Mouse (Mus musculus) limb, embryonic 12.5 days (tissue): ENCODE results near the gene Popdc2. TPM values are rescaled to one million over a fixed set of nuclear protein-coding genes. Genes with fewer than 3 reads are reported as not detected.

Experiments used
- ATAC-seq: fragments of 200-750 bp; cut with Nextera tagmentation; 2 replicates; pipeline ENCODE4 v1.8.0; 2017; ENCODE audit warnings: low read depth, moderate TSS enrichment; ENCODE audit not compliant: insufficient number of reproducible peaks, insufficient read depth, low FRiP score, low TSS enrichment
- H3K27ac ChIP-seq: fragments of 300-500 bp; sonication (generic); 2 replicates; pipeline ENCODE4 v1.5.1; 2016; ENCODE audit warnings: mild to moderate bottlenecking, moderate library complexity
- H3K27me3 ChIP-seq: fragments of 300-500 bp; sonication (generic); 2 replicates; pipeline ENCODE4 v1.6.1; 2016; ENCODE audit warnings: mild to moderate bottlenecking, moderate library complexity
- H3K36me3 ChIP-seq: fragments of 300-500 bp; sonication (generic); 2 replicates; pipeline ENCODE4 v1.6.1; 2016; ENCODE audit warnings: mild to moderate bottlenecking, moderate library complexity
- H3K4me1 ChIP-seq: fragments of 300-500 bp; sonication (generic); replicated peaks from 2 replicates; pipeline ENCODE4 v1.6.1; 2016
- H3K4me2 ChIP-seq: fragments of 300-500 bp; sonication (generic); 2 replicates; pipeline ENCODE4 v1.6.1; 2016; ENCODE audit warnings: mild to moderate bottlenecking, moderate library complexity
- H3K4me3 ChIP-seq: fragments of 300-500 bp; sonication (generic); replicated peaks from 2 replicates; pipeline ENCODE4 v1.5.1; 2016; ENCODE audit warnings: mild to moderate bottlenecking
- H3K9ac ChIP-seq: fragments of 300-500 bp; sonication (generic); replicated peaks from 2 replicates; pipeline ENCODE4 v1.6.1; 2016; ENCODE audit warnings: mild to moderate bottlenecking, moderate library complexity
- H3K9me3 ChIP-seq: fragments of 300-500 bp; sonication (generic); 2 replicates; pipeline ENCODE4 v1.6.1; 2016; ENCODE audit warnings: mild to moderate bottlenecking, moderate library complexity
- WGBS: fragments of 180-500 bp; shearing (Covaris S2); methylation state at CpG from one replicate; pipeline ENCODE4 v1.1.7; 2016; 5-methylcytosine and 5-hydroxymethylcytosine counted together
- polyA plus RNA-seq: library from polyadenylated mRNA; unstranded; fragments of >200 nt; fragmentation: Nextera tagmentation; extraction: Ambion mirVana; gene quantifications from 2 replicates; pipeline ENCODE4 v1.2.1, GENCODE M21; 2016

Gene Popdc2
- polyA plus RNA-seq, 1 experiment from 2014 or later: 0.70 TPM

GRCm38 (mm10) chr16:38379088-38379487 lies 17.1 kb downstream of the Popdc2 start:
- Histone ChIP-seq H3K4me3 (no peak overlapping the region), H3K9ac (no peak overlapping the region), H3K36me3 (no peaks in the 10 kb centered on the region), H3K4me1 (peaks cover 15% of the 10 kb centered on the region), H3K9me3 (no peaks in the 10 kb centered on the region), H3K27me3 (no peaks in the 10 kb centered on the region), H3K27ac (no peak overlapping the region), H3K4me2 (no peak overlapping the region)
- ATAC-seq: no peak
- 24% methylated on average over 6 of the region's 6 CpGs for WGBS

- no peak overlapping the region for H3K4me3 ChIP-seq
- no peak overlapping the region for H3K4me2 ChIP-seq
- H3K27ac ChIP-seq: no peak overlapping the region
- peaks cover 15% of the 10 kb centered on the region for H3K4me1 ChIP-seq
- ATAC-seq: no peak
- no peak overlapping the region for H3K9ac ChIP-seq
- H3K36me3 ChIP-seq: no peaks in the 10 kb centered on the region
- WGBS: 27% methylated on average over 3 of the region's 3 CpGs
- H3K27me3 ChIP-seq: no peaks in the 10 kb centered on the region
- H3K9me3 ChIP-seq: no peaks in the 10 kb centered on the region
Measured at GRCm38 (mm10) chr16:38379493-38379892, 17.5 kb downstream of the Popdc2 start.

- no peaks in the 10 kb centered on the region for H3K9me3 ChIP-seq
- no peaks in the 10 kb centered on the region for H3K27me3 ChIP-seq
- H3K27ac ChIP-seq: no peak overlapping the region
- no peak overlapping the region for H3K4me3 ChIP-seq
- H3K36me3 ChIP-seq: no peaks in the 10 kb centered on the region
- 94% methylated on average over 3 of the region's 3 CpGs for WGBS
- H3K4me1 ChIP-seq: peaks cover 15% of the 10 kb centered on the region
- H3K4me2 ChIP-seq: no peak overlapping the region
- no peak for ATAC-seq
- no peak overlapping the region for H3K9ac ChIP-seq
Measured at GRCm38 (mm10) chr16:38379926-38380325, 17.9 kb downstream of the Popdc2 start.

DNA sequence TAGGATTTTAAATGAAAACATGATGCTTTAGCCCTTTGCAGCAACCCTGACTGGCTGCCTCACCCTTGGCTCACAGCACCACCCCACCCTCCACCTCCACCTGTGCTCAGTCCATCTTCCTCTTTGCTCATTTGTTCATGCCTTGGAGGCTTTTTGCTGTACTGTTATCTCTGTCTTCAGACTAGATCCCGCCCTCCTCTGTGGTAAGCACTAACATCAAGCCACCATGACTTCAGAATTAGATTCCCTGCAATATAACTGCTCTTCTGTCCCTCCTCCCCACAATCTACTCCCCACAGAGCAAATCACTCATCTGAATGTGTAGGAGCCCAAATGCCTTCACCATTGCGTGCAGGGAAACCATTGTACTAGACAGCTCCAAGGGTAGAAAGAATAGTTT lies 21.7 kb downstream of the Popdc2 start:
- Histone ChIP-seq H3K4me2 (no peak overlapping the region), H3K9ac (no peak overlapping the region), H3K36me3 (no peaks in the 10 kb centered on the region), H3K27me3 (no peaks in the 10 kb centered on the region), H3K4me1 (0 out of 2 replicates have a peak, but pooled peaks cover 2% of the 10 kb centered on the region), H3K27ac (no peak overlapping the region), H3K9me3 (no peaks in the 10 kb centered on the region), H3K4me3 (no peak overlapping the region)
- no peak for ATAC-seq
- 72% methylated on average over 2 of the region's 2 CpGs for WGBS

DNA sequence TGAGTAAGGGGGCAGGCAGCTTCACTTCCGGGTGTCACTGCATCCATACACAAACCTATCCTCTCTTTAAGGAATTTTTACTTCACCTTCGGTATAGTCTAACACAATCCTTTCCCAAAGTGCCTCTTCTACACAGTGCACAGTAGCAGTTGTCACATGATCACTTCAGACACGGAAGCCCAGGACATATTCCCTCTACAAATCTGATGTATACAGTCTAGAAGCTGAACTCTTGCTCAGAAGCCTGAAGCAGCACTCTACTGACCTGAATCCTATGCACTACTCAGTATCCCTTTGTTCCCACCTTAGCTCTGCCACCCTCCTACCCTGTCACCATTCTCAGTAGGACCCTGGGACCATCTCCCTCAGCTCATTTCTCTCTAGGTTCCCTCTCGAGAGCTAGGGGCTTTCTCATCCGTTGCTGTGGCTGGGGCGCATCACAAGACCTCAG lies 23.2 kb downstream of the Popdc2 start:
- WGBS: 89% methylated on average over 6 of the region's 6 CpGs
- H3K9ac ChIP-seq: no peak overlapping the region
- H3K27ac ChIP-seq: no peak overlapping the region
- no peak; the same call in 1 of the 2 replicates for ATAC-seq
- H3K4me2 ChIP-seq: no peak overlapping the region
- no peaks in the 10 kb centered on the region for H3K4me1 ChIP-seq
- no peaks in the 10 kb centered on the region for H3K27me3 ChIP-seq
- no peak overlapping the region for H3K4me3 ChIP-seq
- H3K9me3 ChIP-seq: no peaks in the 10 kb centered on the region
- H3K36me3 ChIP-seq: no peaks in the 10 kb centered on the region

- Histone ChIP-seq H3K36me3 (no peaks in the 10 kb centered on the region), H3K9ac (no peak overlapping the region), H3K27ac (no peak overlapping the region), H3K27me3 (no peaks in the 10 kb centered on the region), H3K4me1 (no peaks in the 10 kb centered on the region), H3K4me3 (no peak overlapping the region), H3K9me3 (no peaks in the 10 kb centered on the region), H3K4me2 (no peak overlapping the region)
- 91% methylated on average over 4 of the region's 4 CpGs for WGBS
- no peak for ATAC-seq
Measured at GRCm38 (mm10) chr16:38385700-38386099, 23.7 kb downstream of the Popdc2 start.

DNA sequence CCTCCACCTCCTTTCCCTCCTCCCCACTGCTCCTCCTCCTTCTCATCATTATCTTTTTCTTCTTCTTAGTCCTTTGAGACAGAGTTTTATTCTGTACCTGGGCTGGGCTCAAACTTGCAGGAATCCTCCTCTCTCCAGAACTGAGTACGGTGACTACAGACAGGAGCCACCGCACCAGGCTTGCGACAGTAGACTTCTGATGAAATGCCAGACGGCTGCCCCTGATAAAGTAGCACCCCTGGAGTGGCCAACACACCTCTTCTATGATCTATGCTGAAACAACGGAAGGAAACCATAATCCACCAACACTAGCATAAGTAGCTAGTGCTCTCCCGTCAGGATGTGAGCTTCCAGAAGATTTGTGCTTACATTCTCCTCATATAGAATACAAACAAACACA lies 25.4 kb downstream of the Popdc2 start:
- whole genome bisulfite sequencing: 82% methylated on average over 6 of the region's 6 CpGs
- Histone ChIP-seq H3K4me3 (no peak overlapping the region), H3K4me1 (no peaks in the 10 kb centered on the region)

DNA sequence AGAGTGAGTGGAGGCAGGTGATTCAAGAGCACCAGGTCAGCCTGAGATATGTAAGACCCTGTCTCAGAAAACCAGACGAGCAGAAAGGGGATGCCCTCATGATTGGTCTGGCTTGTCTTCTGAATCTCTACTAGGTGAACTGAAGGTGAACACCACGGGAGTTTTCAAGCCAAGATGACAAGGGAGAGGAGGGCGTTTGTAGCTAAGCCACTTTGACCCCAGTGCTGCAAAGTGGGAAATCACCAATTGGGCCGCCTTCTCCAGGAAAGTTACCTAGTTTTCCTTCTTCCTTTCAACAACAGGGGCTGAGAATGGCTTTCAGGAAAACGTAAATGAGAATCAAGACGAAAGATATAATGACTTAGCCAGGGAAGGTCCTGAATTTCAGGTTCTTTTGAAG lies 26.7 kb downstream of the Popdc2 start:
- no peak overlapping the region for H3K4me2 ChIP-seq
- no peak overlapping the region for H3K27ac ChIP-seq
- H3K9me3 ChIP-seq: no peaks in the 10 kb centered on the region
- 76% methylated on average over 6 of the region's 6 CpGs for WGBS
- ATAC-seq: no peak
- no peaks in the 10 kb centered on the region for H3K27me3 ChIP-seq
- no peaks in the 10 kb centered on the region for H3K4me1 ChIP-seq
- H3K4me3 ChIP-seq: no peak overlapping the region
- H3K36me3 ChIP-seq: no peaks in the 10 kb centered on the region
- H3K9ac ChIP-seq: no peak overlapping the region

More for the DNA sequence above, 25.4 kb downstream of the Popdc2 start:
- Histone ChIP-seq H3K9ac (no peak overlapping the region), H3K4me2 (no peak overlapping the region), H3K27me3 (no peaks in the 10 kb centered on the region), H3K36me3 (no peaks in the 10 kb centered on the region), H3K9me3 (no peaks in the 10 kb centered on the region), H3K27ac (no peak overlapping the region)
- ATAC-seq: no peak

DNA sequence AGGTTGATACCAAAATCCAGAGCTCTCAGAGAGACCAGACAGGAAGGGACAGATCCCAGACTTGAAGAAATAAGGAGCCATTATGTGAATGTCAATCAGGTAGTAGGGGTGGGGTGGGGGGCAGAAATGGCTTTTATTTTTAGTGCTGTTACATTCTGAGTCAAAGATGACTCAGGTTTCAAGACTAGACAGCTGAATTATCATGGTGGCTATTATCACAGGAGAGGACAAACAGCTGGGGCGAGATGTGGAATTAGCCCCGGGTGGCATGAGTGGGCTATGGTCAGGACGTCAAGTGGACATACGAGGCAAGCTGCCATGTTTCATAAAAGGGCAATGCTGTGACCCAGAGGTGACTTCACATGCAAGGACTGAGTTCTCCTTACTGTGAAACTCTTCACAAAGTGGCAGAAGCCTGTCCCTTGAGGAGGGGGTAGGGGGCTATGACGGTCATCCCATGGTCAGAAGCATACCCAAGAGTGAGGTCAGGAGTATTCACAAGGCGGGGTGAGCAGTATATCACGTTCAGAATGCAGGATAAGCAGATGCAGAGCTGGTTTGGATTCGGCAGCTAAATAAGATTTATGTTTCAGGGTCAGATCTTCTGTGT lies 27.4 kb downstream of the Popdc2 start:
- 81% methylated on average over 8 of the region's 8 CpGs for WGBS
- Histone ChIP-seq H3K27ac (no peak overlapping the region), H3K9me3 (no peaks in the 10 kb centered on the region), H3K4me1 (no peaks in the 10 kb centered on the region), H3K4me2 (no peak overlapping the region), H3K9ac (no peak overlapping the region), H3K4me3 (no peak overlapping the region), H3K27me3 (no peaks in the 10 kb centered on the region), H3K36me3 (no peaks in the 10 kb centered on the region)
- ATAC-seq: no peak

GRCm38 (mm10) chr16:38390322-38390721 lies 28.3 kb downstream of the Popdc2 start:
- Histone ChIP-seq H3K27me3 (no peaks in the 10 kb centered on the region), H3K27ac (no peak overlapping the region), H3K4me3 (no peak overlapping the region), H3K4me1 (no peaks in the 10 kb centered on the region; the same call in 1 of the 2 replicates), H3K9me3 (no peaks in the 10 kb centered on the region), H3K4me2 (no peak overlapping the region), H3K9ac (no peak overlapping the region), H3K36me3 (no peaks in the 10 kb centered on the region)
- 85% methylated on average over 7 of the region's 7 CpGs for WGBS
- no peak for ATAC-seq

DNA sequence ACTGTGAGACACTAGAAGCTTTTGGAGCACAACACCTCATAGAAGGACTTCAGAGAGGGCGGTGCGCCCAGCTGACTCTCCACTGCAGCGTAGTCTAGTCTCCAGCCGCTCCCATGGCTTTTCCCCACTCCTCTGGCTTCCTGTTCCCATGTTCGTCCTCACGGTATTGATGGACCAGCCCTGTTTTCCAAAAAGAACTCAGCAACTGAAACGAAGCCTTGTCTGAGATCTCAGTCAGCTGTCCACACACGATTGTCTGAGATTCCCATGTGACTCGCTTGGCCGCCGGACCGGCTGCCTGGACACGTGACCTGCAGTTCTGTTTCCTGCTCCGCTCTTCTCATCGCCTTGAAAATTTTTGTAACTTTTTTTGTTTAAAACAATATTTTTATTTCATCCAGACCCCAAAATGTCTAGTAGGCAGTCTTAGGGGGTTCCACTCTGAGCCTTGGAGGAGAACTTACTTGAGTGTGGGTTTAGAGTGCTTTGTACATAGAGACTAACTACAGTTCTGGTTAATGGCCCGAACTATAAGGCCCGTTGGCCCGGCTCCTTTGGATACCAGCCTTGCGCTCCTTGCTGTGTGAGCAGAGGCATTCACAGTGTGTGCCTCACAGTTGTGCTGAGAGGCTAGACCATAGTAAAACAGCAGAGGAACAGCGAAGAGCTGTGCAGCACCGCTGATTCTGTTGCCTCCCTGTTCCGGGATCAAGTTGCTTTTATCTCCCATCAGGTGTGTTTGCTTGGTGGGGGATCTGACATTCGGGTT lies 30.3 kb downstream of the Popdc2 start:
- Histone ChIP-seq H3K27me3 (no peaks in the 10 kb centered on the region), H3K4me2 (no peak overlapping the region), H3K9ac (no peak overlapping the region), H3K4me1 (peaks cover 8% of the 10 kb centered on the region; the same call in 1 of the 2 replicates), H3K9me3 (no peaks in the 10 kb centered on the region), H3K27ac (no peak overlapping the region), H3K36me3 (no peaks in the 10 kb centered on the region), H3K4me3 (no peak overlapping the region)
- 82% methylated on average over 23 of the region's 23 CpGs for WGBS
- no peak for ATAC-seq
